Mouse (Mus musculus) myocyte (in vitro differentiated cells): ENCODE data around the gene Rgs13. TPM values are rescaled to one million over a fixed set of nuclear protein-coding genes. Genes with fewer than 3 reads are reported as not detected.

Experiments used
- H3K27me3 ChIP-seq: one replicate; pipeline ENCODE4 v1.6.1; 2011; ENCODE audit not compliant: control insufficient read depth, insufficient read depth, insufficient read length
- H3K36me3 ChIP-seq: one replicate; pipeline ENCODE4 v1.6.1; 2011; ENCODE audit not compliant: control insufficient read depth, insufficient read depth
- H3K4me2 ChIP-seq: one replicate; pipeline ENCODE4 v1.6.1; 2011; ENCODE audit warnings: low read depth, control low read depth
- H3K4me3 ChIP-seq: one replicate; pipeline ENCODE4 v1.5.1; 2011; ENCODE audit warnings: mild to moderate bottlenecking, control low read depth, moderate library complexity
- H3K79me2 ChIP-seq: one replicate; pipeline ENCODE4 v1.6.1; 2011; ENCODE audit not compliant: control insufficient read depth, insufficient read depth
- H3ac ChIP-seq: one replicate; pipeline ENCODE4 v1.6.1; 2011; ENCODE audit not compliant: control insufficient read depth, insufficient read length
- CEBPB ChIP-seq: IDR thresholded peaks from 2 replicates; pipeline ENCODE4 v1.6.1; 2011; ENCODE audit warnings: mild to moderate bottlenecking, moderate library complexity; ENCODE audit not compliant: poor library complexity, insufficient read depth, severe bottlenecking
- E2F4 ChIP-seq: IDR thresholded peaks from one replicate; pipeline ENCODE4 v1.6.1; 2011; ENCODE audit warnings: mild to moderate bottlenecking, control low read depth, moderate library complexity; ENCODE audit not compliant: insufficient read depth
- MAX ChIP-seq: IDR thresholded peaks from one replicate; pipeline ENCODE4 v1.6.1; 2011; ENCODE audit warnings: low read depth, mild to moderate bottlenecking, control low read depth
- MYOD1 ChIP-seq, 3 experiments: IDR thresholded peaks; one replicate each; pipeline ENCODE4 v1.6.1; 2011; ENCODE audit warnings: control low read depth in 2 of 3, low read depth in 2 of 3, mild to moderate bottlenecking in 2 of 3, moderate library complexity in 1 of 3; ENCODE audit not compliant: insufficient read length in 2 of 3, control insufficient read depth in 1 of 3
- MYOG ChIP-seq, 3 experiments: IDR thresholded peaks; one replicate each; pipeline ENCODE4 v1.6.1; 2011; ENCODE audit warnings: control low read depth in 2 of 3, low read depth in 2 of 3, mild to moderate bottlenecking in 2 of 3; ENCODE audit not compliant: insufficient read length in 2 of 3, control insufficient read depth in 1 of 3, insufficient read depth in 1 of 3
- POLR2A ChIP-seq: IDR thresholded peaks from one replicate; pipeline ENCODE4 v1.6.1; 2011; ENCODE audit warnings: low read depth, mild to moderate bottlenecking, control low read depth, moderate library complexity; ENCODE audit not compliant: insufficient read length
- POLR2AphosphoS2 ChIP-seq: IDR thresholded peaks from one replicate; pipeline ENCODE4 v1.6.1; 2011; ENCODE audit warnings: low read depth, control low read depth; ENCODE audit not compliant: insufficient read length
- REST ChIP-seq: IDR thresholded peaks from one replicate; pipeline ENCODE4 v1.6.1; 2011; ENCODE audit warnings: mild to moderate bottlenecking, control low read depth, moderate library complexity; ENCODE audit not compliant: insufficient read depth, insufficient read length
- SRF ChIP-seq: IDR thresholded peaks from one replicate; pipeline ENCODE4 v1.6.1; 2011; ENCODE audit warnings: low read depth; ENCODE audit not compliant: control insufficient read depth, insufficient read length
- TCF12 ChIP-seq: IDR thresholded peaks from one replicate; pipeline ENCODE4 v1.6.1; 2011; ENCODE audit warnings: mild to moderate bottlenecking, control low read depth; ENCODE audit not compliant: poor library complexity, insufficient read depth, severe bottlenecking
- TCF3 ChIP-seq: IDR thresholded peaks from one replicate; pipeline ENCODE4 v1.6.1; 2011; ENCODE audit warnings: low read depth, control low read depth; ENCODE audit not compliant: insufficient read length
- USF1 ChIP-seq: IDR thresholded peaks from one replicate; pipeline ENCODE4 v1.6.1; 2011; ENCODE audit warnings: low read depth, mild to moderate bottlenecking, control low read depth, moderate library complexity
- polyA plus RNA-seq: library from polyadenylated mRNA; unstranded; fragments of >200 nt; fragmentation: generic; extraction: Trizol; gene quantifications from one replicate; pipeline ENCODE4 v1.2.1, GENCODE M21; 2012; ENCODE audit warnings: missing spikeins

Rgs13 gene
- polyA plus RNA-seq = not detected

- H3K4me2 ChIP-seq = no peak within 1 kb of the TSS
- H3K36me3 ChIP-seq = no peaks in the 10 kb centered on the region
- no peak within 1 kb of the TSS for H3ac ChIP-seq
- no peaks in the 10 kb centered on the region for H3K27me3 ChIP-seq
- TF ChIP-seq MAX (no peak), MYOG (IDR thresholded peaks at IDR 0.05; ENCODE audit: control insufficient read depth in 1 of 3, insufficient read depth in 1 of 3, insufficient read length in 2 of 3, low read depth in 2 of 3) (no peak), CEBPB (no peak), TCF12 (no peak), MYOD1 (IDR thresholded peaks at IDR 0.05; ENCODE audit: control insufficient read depth in 1 of 3, insufficient read length in 2 of 3, low read depth in 2 of 3) (no peak), POLR2AphosphoS2 (no peak), SRF (no peak), REST (no peak), POLR2A (no peak), USF1 (no peak), E2F4 (no peak), TCF3 (no peak)
- no peaks in the 10 kb centered on the region for H3K79me2 ChIP-seq
- no peak within 1 kb of the TSS for H3K4me3 ChIP-seq
These were observed at the start of gene Rgs13 for GRCm38 (mm10) chr1:144177166-144177565. Gene Rgs13 (minus strand): TSS chr1:144177372.

DNA sequence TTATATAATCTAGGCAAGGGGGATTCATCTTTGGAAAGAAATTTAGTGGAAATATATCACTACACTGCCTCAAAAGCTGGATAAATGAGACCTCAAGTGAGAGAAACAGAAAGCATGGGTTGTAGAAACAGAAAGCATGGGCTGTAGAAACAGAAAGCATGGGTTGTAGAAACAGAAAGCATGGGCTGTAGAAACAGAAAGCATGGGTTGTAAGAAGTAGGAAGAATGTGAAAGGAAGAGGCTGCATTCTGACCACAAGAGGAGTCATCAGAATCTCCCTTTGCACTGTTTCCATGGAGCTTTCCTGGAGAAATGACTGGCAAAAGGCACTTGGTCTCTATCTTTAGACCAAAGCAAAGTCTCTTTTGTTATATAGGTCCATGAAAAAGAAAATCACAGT is 38.1 kb upstream of the Rgs13 start:
- Histone ChIP-seq H3K4me2 (peak overlapping the region; percentile 8), H3K4me3 (no peak overlapping the region), H3K27me3 (no peaks in the 10 kb centered on the region), H3ac (no peak overlapping the region), H3K36me3 (no peaks in the 10 kb centered on the region), H3K79me2 (no peaks in the 10 kb centered on the region)
- TF ChIP-seq USF1 (no peak), TCF12 (no peak), MYOG (IDR thresholded peaks at IDR 0.05; ENCODE audit: control insufficient read depth in 1 of 3, insufficient read depth in 1 of 3, insufficient read length in 2 of 3, low read depth in 2 of 3) (no peak), CEBPB (no peak), POLR2A (no peak), REST (no peak), SRF (no peak), TCF3 (no peak), MAX (no peak), E2F4 (no peak), MYOD1 (IDR thresholded peaks at IDR 0.05; ENCODE audit: control insufficient read depth in 1 of 3, insufficient read length in 2 of 3, low read depth in 2 of 3) (no peak), POLR2AphosphoS2 (no peak)

DNA sequence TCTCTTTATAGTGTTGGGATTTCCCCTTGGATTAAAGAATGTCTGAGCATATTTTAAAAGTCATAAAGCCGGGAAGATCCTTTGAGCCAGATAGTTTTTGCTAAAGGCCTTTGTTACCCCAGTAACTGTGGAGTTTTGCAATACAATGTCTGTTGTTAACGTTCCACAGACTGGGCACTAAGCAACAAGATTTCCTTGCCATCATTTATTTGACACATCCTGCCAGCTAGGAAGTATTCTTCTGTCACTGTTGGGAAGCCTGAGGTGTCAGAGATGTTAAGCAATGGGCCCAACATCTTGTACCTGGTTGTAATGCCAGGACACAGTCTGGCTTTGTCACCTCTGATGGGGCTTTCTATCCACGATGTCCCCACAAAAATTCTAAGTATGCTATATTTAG is 33.7 kb upstream of the Rgs13 start:
- no peaks in the 10 kb centered on the region for H3K79me2 ChIP-seq
- no peak overlapping the region for H3ac ChIP-seq
- no peaks in the 10 kb centered on the region for H3K27me3 ChIP-seq
- H3K4me3 ChIP-seq = no peak overlapping the region
- H3K4me2 ChIP-seq = no peak overlapping the region
- TF ChIP-seq TCF3 (no peak), E2F4 (no peak), TCF12 (no peak), MYOG (IDR thresholded peaks at IDR 0.05; ENCODE audit: control insufficient read depth in 1 of 3, insufficient read depth in 1 of 3, insufficient read length in 2 of 3, low read depth in 2 of 3) (no peak), MAX (no peak), POLR2A (no peak)
- H3K36me3 ChIP-seq = no peaks in the 10 kb centered on the region

GRCm38 (mm10) chr1:144206281-144207061 is 29.3 kb upstream of the Rgs13 start:
- TF ChIP-seq MYOG (IDR thresholded peaks at IDR 0.05; ENCODE audit: control insufficient read depth in 1 of 3, insufficient read depth in 1 of 3, insufficient read length in 2 of 3, low read depth in 2 of 3) (no peak), MYOD1 (IDR thresholded peaks at IDR 0.05; ENCODE audit: control insufficient read depth in 1 of 3, insufficient read length in 2 of 3, low read depth in 2 of 3) (no peak), POLR2A (no peak), POLR2AphosphoS2 (no peak), MAX (no peak), SRF (no peak), TCF12 (no peak), E2F4 (no peak), CEBPB (no peak), USF1 (no peak), REST (no peak), TCF3 (no peak)
- no peak overlapping the region for H3K4me2 ChIP-seq
- H3ac ChIP-seq = no peak overlapping the region
- H3K27me3 ChIP-seq = no peaks in the 10 kb centered on the region
- H3K79me2 ChIP-seq = no peaks in the 10 kb centered on the region
- H3K4me3 ChIP-seq = no peak overlapping the region
- no peaks in the 10 kb centered on the region for H3K36me3 ChIP-seq
